Mouse (Mus musculus): ENCODE measurements around the gene Sart3. TPM values are rescaled to one million over a fixed set of nuclear protein-coding genes. Genes with fewer than 3 reads are reported as not detected.
"Not testable (repeated sequence)": the region's sequence is repeated elsewhere in the genome, so short reads cannot be mapped to it uniquely, and the experiment has no call there.

Gene Sart3
- polyA plus RNA-seq, 1 experiment from 2014 or later = 9.1 TPM

- 85% methylated on average over 2 of the region's 2 CpGs for WGBS
- no peaks in the 10 kb centered on the region for H3K27me3 ChIP-seq (replicated peaks; ENCODE audit: control insufficient read depth, insufficient read depth, low read length)
- H3K4me3 ChIP-seq (ENCODE audit: low read depth, low read length) = no peak overlapping the region
- no peak for TF ChIP-seq CTCF (IDR thresholded peaks at IDR 0.05; ENCODE audit: low read depth)
- H3K36me3 ChIP-seq (ENCODE audit: control insufficient read depth, insufficient read depth) = no peaks in the 10 kb centered on the region
- no peak for ATAC-seq
- H3K27ac ChIP-seq (ENCODE audit: low read depth, low read length) = no peak overlapping the region
- H3K9me3 ChIP-seq (ENCODE audit: control insufficient read depth) = no peaks in the 10 kb centered on the region
- H3K4me2 ChIP-seq (replicated peaks; ENCODE audit: low read depth) = no peak overlapping the region
- H3K9ac ChIP-seq (ENCODE audit: low read depth, low read length) = no peak overlapping the region
- H3K4me1 ChIP-seq (replicated peaks; ENCODE audit: control insufficient read depth, insufficient read depth, low read length) = no peaks in the 10 kb centered on the region; the same call in 1 of the 2 replicates
Observed at GRCm38 (mm10) chr5:113812638-113813037, 40.3 kb upstream of the Sart3 start.

GRCm38 (mm10) chr5:113811824-113812420 is 39.6 kb upstream of the Sart3 start:
- not testable (repeated sequence) for H3K9ac ChIP-seq (ENCODE audit: low read depth, low read length); H3K9me3 ChIP-seq (ENCODE audit: control insufficient read depth); H3K4me2 ChIP-seq (replicated peaks; ENCODE audit: low read depth); H3K27me3 ChIP-seq (replicated peaks; ENCODE audit: control insufficient read depth, insufficient read depth, low read length); H3K4me3 ChIP-seq (ENCODE audit: low read depth, low read length); H3K36me3 ChIP-seq (ENCODE audit: control insufficient read depth, insufficient read depth); ATAC-seq; H3K27ac ChIP-seq (ENCODE audit: low read depth, low read length); H3K4me1 ChIP-seq (replicated peaks; ENCODE audit: control insufficient read depth, insufficient read depth, low read length)
- 18% methylated on average over 11 of the region's 12 CpGs for WGBS
- peak; percentile 62 for TF ChIP-seq CTCF (IDR thresholded peaks at IDR 0.05; ENCODE audit: low read depth)

- no peaks in the 10 kb centered on the region for H3K27me3 ChIP-seq (replicated peaks; ENCODE audit: control insufficient read depth, insufficient read depth, low read length)
- WGBS = 85% methylated on average over 4 of the region's 4 CpGs
- no peak for TF ChIP-seq CTCF (IDR thresholded peaks at IDR 0.05; ENCODE audit: low read depth)
- H3K4me3 ChIP-seq (ENCODE audit: low read depth, low read length) = no peak overlapping the region
- H3K4me2 ChIP-seq (replicated peaks; ENCODE audit: low read depth) = no peak overlapping the region
- no peaks in the 10 kb centered on the region for H3K9me3 ChIP-seq (ENCODE audit: control insufficient read depth)
- no peak overlapping the region for H3K27ac ChIP-seq (ENCODE audit: low read depth, low read length)
- H3K36me3 ChIP-seq (ENCODE audit: control insufficient read depth, insufficient read depth) = no peaks in the 10 kb centered on the region
- H3K9ac ChIP-seq (ENCODE audit: low read depth, low read length) = no peak overlapping the region
- no peak for ATAC-seq
- H3K4me1 ChIP-seq (replicated peaks; ENCODE audit: control insufficient read depth, insufficient read depth, low read length) = no peaks in the 10 kb centered on the region
Observed at GRCm38 (mm10) chr5:113810111-113810510, 37.8 kb upstream of the Sart3 start.

GRCm38 (mm10) chr5:113808177-113808576 is 35.9 kb upstream of the Sart3 start:
- Histone ChIP-seq H3K27me3 (replicated peaks; ENCODE audit: control insufficient read depth, insufficient read depth, low read length) (no peaks in the 10 kb centered on the region), H3K27ac (ENCODE audit: low read depth, low read length) (no peak overlapping the region), H3K4me1 (replicated peaks; ENCODE audit: control insufficient read depth, insufficient read depth, low read length) (no peaks in the 10 kb centered on the region), H3K36me3 (ENCODE audit: control insufficient read depth, insufficient read depth) (no peaks in the 10 kb centered on the region), H3K9me3 (ENCODE audit: control insufficient read depth) (no peaks in the 10 kb centered on the region), H3K4me2 (replicated peaks; ENCODE audit: low read depth) (no peak overlapping the region), H3K9ac (ENCODE audit: low read depth, low read length) (no peak overlapping the region), H3K4me3 (ENCODE audit: low read depth, low read length) (no peak overlapping the region)
- WGBS = 64% methylated on average over 2 of the region's 2 CpGs
- ATAC-seq = no peak
- no peak for TF ChIP-seq CTCF (IDR thresholded peaks at IDR 0.05; ENCODE audit: low read depth)

GRCm38 (mm10) chr5:113807712-113808111 is 35.4 kb upstream of the Sart3 start:
- no peak overlapping the region for H3K9ac ChIP-seq (ENCODE audit: low read depth, low read length)
- ATAC-seq = no peak
- 61% methylated on average over 9 of the region's 9 CpGs for WGBS
- no peaks in the 10 kb centered on the region for H3K27me3 ChIP-seq (replicated peaks; ENCODE audit: control insufficient read depth, insufficient read depth, low read length)
- TF ChIP-seq CTCF (IDR thresholded peaks at IDR 0.05; ENCODE audit: low read depth) = no peak
- no peaks in the 10 kb centered on the region for H3K9me3 ChIP-seq (ENCODE audit: control insufficient read depth)
- H3K36me3 ChIP-seq (ENCODE audit: control insufficient read depth, insufficient read depth) = no peaks in the 10 kb centered on the region
- H3K4me1 ChIP-seq (replicated peaks; ENCODE audit: control insufficient read depth, insufficient read depth, low read length) = no peaks in the 10 kb centered on the region
- H3K27ac ChIP-seq (ENCODE audit: low read depth, low read length) = no peak overlapping the region
- no peak overlapping the region for H3K4me2 ChIP-seq (replicated peaks; ENCODE audit: low read depth)
- H3K4me3 ChIP-seq (ENCODE audit: low read depth, low read length) = no peak overlapping the region

GRCm38 (mm10) chr5:113806414-113806813 is 34.1 kb upstream of the Sart3 start:
- Histone ChIP-seq H3K4me1 (replicated peaks; ENCODE audit: control insufficient read depth, insufficient read depth, low read length) (no peaks in the 10 kb centered on the region), H3K27ac (ENCODE audit: low read depth, low read length) (no peak overlapping the region), H3K4me3 (ENCODE audit: low read depth, low read length) (no peak overlapping the region), H3K9ac (ENCODE audit: low read depth, low read length) (no peak overlapping the region), H3K4me2 (replicated peaks; ENCODE audit: low read depth) (no peak overlapping the region), H3K36me3 (ENCODE audit: control insufficient read depth, insufficient read depth) (no peaks in the 10 kb centered on the region), H3K9me3 (ENCODE audit: control insufficient read depth) (no peaks in the 10 kb centered on the region), H3K27me3 (replicated peaks; ENCODE audit: control insufficient read depth, insufficient read depth, low read length) (no peaks in the 10 kb centered on the region)
- 18% methylated on average over 10 of the region's 10 CpGs for WGBS
- no peak for TF ChIP-seq CTCF (IDR thresholded peaks at IDR 0.05; ENCODE audit: low read depth)
- 0 out of 2 replicates have a peak, but pooled peaks have one; percentile 28 for ATAC-seq

GRCm38 (mm10) chr5:113805301-113805700 is 33.0 kb upstream of the Sart3 start:
- no peaks in the 10 kb centered on the region for H3K4me1 ChIP-seq (replicated peaks; ENCODE audit: control insufficient read depth, insufficient read depth, low read length)
- 77% methylated on average over 9 of the region's 9 CpGs for WGBS
- H3K9ac ChIP-seq (ENCODE audit: low read depth, low read length) = no peak overlapping the region
- H3K27me3 ChIP-seq (replicated peaks; ENCODE audit: control insufficient read depth, insufficient read depth, low read length) = no peaks in the 10 kb centered on the region
- TF ChIP-seq CTCF (IDR thresholded peaks at IDR 0.05; ENCODE audit: low read depth) = no peak
- no peak for ATAC-seq
- H3K4me2 ChIP-seq (replicated peaks; ENCODE audit: low read depth) = no peak overlapping the region
- H3K9me3 ChIP-seq (ENCODE audit: control insufficient read depth) = no peaks in the 10 kb centered on the region
- no peak overlapping the region for H3K4me3 ChIP-seq (ENCODE audit: low read depth, low read length)
- no peaks in the 10 kb centered on the region for H3K36me3 ChIP-seq (ENCODE audit: control insufficient read depth, insufficient read depth)
- H3K27ac ChIP-seq (ENCODE audit: low read depth, low read length) = no peak overlapping the region

All from intestine, postnatal 0 days (tissue).